Mouse (Mus musculus) embryo, embryonic 10 days (tissue): ENCODE measurements at regions not wholly inside any gene's neighbourhood (a gene's known extent, or its start where the extent isn't known, plus 50 kb on each side); places are given as distances from the start of the nearest gene placed in this dataset.
"Not testable (repeated sequence)": the region's sequence is repeated elsewhere in the genome, so short reads cannot be mapped to it uniquely, and the experiment has no call there.

Experiments
- DNase-seq: peaks from one replicate; pipeline ENCODE4 v3.0.0-alpha.2; 2015; ENCODE audit warnings: low spot score

DNA sequence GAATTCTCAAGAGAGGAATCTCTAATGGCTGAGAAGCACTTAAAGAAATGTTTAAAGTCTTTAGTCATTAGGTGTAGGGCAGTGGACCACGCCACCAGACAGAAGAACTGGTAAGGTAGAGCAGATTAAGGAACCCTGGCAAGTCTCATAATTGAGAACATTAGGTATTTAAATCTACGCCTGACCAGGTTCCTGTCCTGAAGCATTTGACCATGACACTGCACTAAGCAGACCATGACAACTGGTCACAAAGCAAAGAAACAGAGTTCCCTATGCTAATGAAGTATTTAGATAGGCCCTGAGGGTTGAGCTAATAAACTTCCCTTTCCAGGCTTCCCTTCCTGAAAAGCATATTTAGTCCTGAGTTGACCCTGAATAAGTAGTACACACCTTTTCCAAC lies 562.3 kb downstream of the Cdh11 start:
- DNase-seq, result no peak

- DNase-seq, result no peak
These were observed 579.8 kb downstream of the Cdh11 start for GRCm38 (mm10) chr8:102205633-102206032.

GRCm38 (mm10) chr8:102159541-102160197 lies 625.8 kb downstream of the Cdh11 start:
- no peak for DNase-seq

DNA sequence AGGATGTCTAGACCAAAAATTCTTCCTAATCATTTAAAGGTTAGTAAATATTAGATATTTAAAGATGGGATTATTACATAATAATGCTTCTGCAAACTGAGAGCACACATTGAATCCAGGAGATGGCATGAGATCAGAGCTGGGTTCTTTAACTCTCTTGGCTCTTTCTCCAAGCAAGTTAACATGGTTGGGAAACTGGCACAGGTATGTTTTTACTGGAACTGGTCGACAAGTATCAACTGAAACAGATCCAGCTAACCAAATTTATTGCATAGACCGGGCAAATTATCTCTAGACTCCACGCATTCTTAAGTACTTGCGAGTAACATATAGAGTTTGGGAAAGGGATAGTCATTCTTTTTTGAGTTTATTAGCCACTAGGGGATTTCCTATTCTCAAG lies 666.8 kb downstream of the Cdh11 start:
- DNase-seq, result no peak

GRCm38 (mm10) chr8:102116846-102117403 lies 668.5 kb downstream of the Cdh11 start:
- DNase-seq, result no peak

DNA sequence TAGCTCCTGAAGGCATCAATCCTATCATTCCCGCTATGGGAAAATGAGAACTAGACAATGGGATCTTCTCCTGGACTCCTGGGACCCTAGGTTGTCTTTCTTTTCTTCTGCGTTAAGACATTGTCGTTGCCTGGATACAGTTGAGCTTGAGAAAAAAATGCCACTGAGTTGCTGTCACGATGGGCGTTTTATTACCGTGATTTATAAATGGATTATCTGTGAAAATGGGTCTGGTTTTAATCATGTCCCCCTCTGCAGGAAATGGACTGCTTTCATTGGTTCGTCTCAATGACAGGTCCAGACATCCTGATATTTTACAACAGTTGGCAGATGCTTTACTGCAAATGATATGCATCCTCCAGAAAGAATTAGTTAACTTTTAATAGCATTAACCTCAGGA lies 681.7 kb downstream of the Cdh11 start:
- peak; percentile 59 for DNase-seq

- no peak for DNase-seq
These were observed 688.7 kb downstream of the Cdh11 start for GRCm38 (mm10) chr8:102096726-102097125.

DNA sequence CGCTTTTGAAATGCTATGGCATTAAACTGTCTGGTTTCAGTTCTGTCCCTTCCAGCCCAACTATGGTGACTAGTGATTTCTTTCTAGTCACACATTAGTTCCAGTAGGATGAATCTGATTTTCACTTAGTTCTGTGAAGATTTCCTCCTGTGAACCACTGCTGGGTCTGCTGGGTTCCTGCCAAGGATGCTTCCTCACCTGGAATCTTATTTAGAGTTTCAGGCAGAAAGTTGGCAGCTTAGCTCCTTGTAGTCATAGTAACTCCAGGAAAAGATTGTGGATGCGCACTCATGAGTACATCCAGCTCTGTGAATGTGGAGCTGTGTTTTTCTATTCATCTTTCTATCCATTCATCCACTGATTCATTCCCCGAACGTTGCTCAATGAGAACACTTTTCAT lies 699.5 kb downstream of the Cdh11 start:
- DNase-seq, result no peak

DNA sequence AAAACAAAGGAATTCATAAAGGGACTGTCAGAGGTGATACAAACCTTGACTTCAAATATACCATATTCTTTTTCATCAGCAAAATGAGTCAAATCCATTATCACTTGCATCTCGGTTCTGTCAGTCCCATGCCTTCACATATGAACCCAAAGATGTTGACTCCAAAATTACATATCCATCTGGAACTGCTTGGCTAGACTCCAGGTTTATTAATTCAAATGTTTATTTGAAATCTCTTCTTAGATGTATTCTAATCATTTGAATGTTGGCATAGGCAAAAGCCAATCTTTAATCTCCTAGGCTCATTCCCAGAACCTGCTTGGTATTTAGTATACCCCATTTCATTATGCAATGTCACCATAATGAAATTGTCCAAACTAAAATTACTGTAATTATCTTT lies 709.8 kb downstream of the Cdh11 start:
- DNase-seq, result no peak

- no peak for DNase-seq
These were observed 721.3 kb downstream of the Cdh11 start for GRCm38 (mm10) chr8:102064137-102064536.

GRCm38 (mm10) chr8:102053429-102053828 lies 732.0 kb downstream of the Cdh11 start:
- DNase-seq, result no peak

DNA sequence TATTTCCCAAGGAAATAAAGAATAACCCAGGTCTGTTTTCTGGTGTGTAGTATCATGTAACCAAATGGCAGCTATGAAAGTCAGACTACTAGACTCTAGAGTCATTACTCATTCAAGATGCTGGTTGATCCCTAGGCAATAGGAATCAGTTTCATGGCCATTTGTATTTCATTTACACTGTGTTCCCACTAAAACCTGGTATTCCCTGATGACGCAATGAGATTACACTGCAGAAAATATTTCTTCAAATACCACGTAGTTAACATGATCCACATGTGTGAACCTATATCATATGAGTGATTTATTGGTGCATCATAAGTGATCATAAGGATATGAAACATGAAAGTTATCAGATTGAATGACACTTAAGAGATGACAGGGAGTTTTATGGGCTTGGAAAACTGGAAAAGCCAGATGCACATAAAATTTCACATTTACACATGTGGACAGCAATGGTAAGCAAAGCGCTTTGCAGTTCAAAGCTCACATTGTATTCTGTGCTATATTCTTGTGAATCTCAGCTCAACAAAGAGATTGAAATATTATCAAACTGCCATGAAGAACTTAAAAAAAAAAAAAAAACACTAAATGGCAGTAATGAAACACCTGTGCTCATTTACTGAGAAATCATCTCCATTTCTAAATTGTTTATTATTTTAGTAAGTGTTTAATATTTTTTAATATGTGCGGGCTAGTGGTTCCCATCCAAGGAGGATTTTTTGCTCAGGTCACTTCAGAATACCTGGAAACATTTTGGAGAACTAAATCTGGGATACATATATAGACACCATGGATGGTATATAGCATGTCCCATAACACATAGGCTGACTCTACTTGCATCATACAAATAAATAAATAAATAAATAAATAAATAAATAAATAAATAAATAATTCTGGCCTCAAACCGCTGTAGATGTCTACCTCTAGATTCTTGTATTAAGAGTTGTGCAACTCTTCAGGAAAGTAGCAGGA lies 758.2 kb downstream of the Cdh11 start:
- DNase-seq, result no peak

- DNase-seq, result no peak
These were observed 761.0 kb downstream of the Cdh11 start for GRCm38 (mm10) chr8:102024472-102024871.

DNA sequence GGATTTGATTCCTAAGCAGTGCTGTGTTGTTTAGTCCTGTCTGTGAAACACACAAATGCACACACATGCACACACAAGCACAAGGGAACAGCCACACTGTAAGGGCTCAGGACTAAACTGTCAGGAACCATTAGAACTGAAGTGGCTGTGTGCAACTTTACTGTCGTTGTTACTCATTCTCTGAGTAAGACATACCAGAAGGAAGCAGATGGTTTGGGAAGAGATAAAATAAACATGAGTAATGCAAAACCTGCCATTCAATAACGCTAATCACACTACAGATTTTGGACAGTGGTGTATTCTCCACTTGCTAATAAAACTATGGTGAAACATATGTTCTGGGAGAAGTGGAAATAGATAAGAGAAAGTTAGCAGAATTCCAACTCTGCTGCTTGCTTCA lies 767.7 kb downstream of the Cdh11 start:
- DNase-seq, result no peak

GRCm38 (mm10) chr8:102000326-102001016 lies 785.0 kb downstream of the Cdh11 start:
- no peak for DNase-seq

- not testable (repeated sequence) for DNase-seq
These were observed 788.7 kb downstream of the Cdh11 start for GRCm38 (mm10) chr8:101996761-101997160.

- no peak for DNase-seq
These were observed 828.6 kb downstream of the Cdh11 start for GRCm38 (mm10) chr8:101956832-101957231.

DNA sequence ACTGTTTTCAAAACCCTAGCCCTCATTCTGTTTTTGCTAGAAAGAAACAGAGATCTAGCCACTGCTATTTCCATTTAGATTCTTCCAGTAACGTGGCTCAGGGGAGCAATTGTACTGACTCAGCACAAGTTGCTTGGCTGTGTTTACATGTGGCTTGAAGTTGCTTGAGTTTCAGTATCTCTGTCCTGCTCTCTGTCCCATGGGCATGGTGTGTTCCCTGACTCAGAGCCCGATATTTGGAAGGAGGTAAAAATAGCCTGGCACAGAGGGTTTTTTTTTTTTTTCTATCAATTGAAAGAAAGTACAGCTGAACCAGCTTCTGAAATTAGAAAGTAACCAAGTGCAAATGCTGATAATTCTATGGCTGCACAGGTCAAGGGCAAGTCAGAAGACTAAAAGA lies 834.8 kb downstream of the Cdh11 start:
- DNase-seq, result no peak

DNA sequence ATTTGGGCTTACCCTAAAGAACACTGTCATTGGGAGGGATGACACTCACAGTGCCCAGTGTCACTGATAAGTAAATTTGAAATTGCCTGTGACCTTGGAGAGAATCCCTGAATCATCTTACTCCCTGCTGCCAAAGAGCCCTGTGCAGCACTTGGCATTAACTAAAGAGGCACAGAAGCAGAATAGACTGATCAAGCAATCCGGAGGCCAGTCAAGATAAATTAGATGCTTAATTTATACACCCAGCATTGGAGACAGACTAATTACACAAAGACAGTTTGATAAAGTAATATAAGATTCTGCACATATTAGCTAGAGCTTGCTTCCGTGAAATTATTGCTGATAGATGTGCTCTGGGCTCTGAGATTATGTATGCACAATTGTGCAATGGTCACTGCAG lies 847.6 kb downstream of the Cdh11 start:
- DNase-seq, result no peak

GRCm38 (mm10) chr8:101913665-101914064 lies 871.8 kb downstream of the Cdh11 start:
- DNase-seq, result no peak
